Mouse (Mus musculus): Measurements from ENCODE around the gene Tcerg1l. TPM values are rescaled to one million over a fixed set of nuclear protein-coding genes. Genes with fewer than 3 reads are reported as not detected.

Gene Tcerg1l
- polyA plus RNA-seq, 1 experiment from 2014 or later: 1.5 TPM

DNA sequence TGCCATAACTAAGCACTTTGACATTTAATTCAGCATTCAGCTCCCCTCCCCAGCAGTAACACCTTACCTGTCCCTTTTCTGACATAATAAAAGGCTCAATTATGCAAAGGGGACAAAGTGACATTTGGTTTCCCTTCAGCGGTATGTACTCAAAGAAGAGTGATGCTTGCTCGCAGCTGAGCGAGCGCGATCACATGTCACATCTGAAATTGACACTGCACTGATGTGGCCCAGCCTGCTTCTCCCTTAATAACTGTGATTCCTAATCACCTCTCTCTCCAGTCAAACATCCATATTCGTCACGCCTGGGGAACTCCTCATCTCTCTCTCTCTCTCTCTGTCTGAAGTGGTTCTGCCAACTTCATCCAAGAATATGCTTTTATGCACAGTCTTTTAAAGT, 126.2 kb downstream of the Tcerg1l start:
- H3K4me1 ChIP-seq (ENCODE audit: control insufficient read depth, insufficient read depth, low read length): no peaks in the 10 kb centered on the region
- H3K27me3 ChIP-seq (ENCODE audit: control insufficient read depth, insufficient read depth, low read length): no peaks in the 10 kb centered on the region
- no peaks in the 10 kb centered on the region for H3K9me3 ChIP-seq (ENCODE audit: control insufficient read depth, low read length)
- H3K9ac ChIP-seq (ENCODE audit: low read depth, low read length): no peak overlapping the region
- ATAC-seq (ENCODE audit: low FRiP score, low TSS enrichment): no peak
- WGBS: 69% methylated on average over 7 of the region's 7 CpGs
- no peak overlapping the region for H3K4me3 ChIP-seq (ENCODE audit: low read length)
- H3K27ac ChIP-seq (ENCODE audit: low read depth, low read length): no peak overlapping the region
- H3K4me2 ChIP-seq (replicated peaks; ENCODE audit: low read depth, low read length): no peak overlapping the region
- H3K36me3 ChIP-seq (ENCODE audit: control insufficient read depth, insufficient read depth, low read length): no peaks in the 10 kb centered on the region

DNA sequence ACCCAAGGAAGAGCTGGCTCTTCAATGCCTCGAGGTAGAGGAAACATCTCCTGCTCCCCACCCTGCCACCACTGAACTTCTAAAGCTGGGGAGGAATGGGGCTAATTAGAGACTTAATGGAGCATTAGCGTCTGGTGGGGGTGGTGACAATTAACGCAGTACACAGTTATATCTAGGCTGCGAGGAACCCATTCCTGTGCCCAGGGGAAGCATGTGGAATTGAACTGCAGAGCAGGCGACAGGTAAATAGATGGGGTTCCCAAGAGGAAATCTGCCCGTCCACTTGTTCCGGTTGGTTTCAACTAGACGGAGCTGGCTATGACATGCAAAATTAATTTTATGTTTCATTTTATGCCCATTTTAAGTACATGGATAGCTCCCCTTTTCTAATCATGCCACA, 128.1 kb downstream of the Tcerg1l start:
- no peak for ATAC-seq (ENCODE audit: low FRiP score, low TSS enrichment)
- WGBS: 35% methylated on average over 8 of the region's 8 CpGs
- H3K9me3 ChIP-seq (ENCODE audit: control insufficient read depth, low read length): no peaks in the 10 kb centered on the region
- H3K27me3 ChIP-seq (ENCODE audit: control insufficient read depth, insufficient read depth, low read length): no peaks in the 10 kb centered on the region
- H3K4me2 ChIP-seq (replicated peaks; ENCODE audit: low read depth, low read length): no peak overlapping the region
- no peaks in the 10 kb centered on the region for H3K36me3 ChIP-seq (ENCODE audit: control insufficient read depth, insufficient read depth, low read length)
- H3K4me3 ChIP-seq (ENCODE audit: low read length): no peak overlapping the region
- H3K4me1 ChIP-seq (ENCODE audit: control insufficient read depth, insufficient read depth, low read length): no peaks in the 10 kb centered on the region
- no peak overlapping the region for H3K27ac ChIP-seq (ENCODE audit: low read depth, low read length)
- H3K9ac ChIP-seq (ENCODE audit: low read depth, low read length): no peak overlapping the region

- no peak for ATAC-seq (ENCODE audit: low FRiP score, low TSS enrichment)
- H3K9ac ChIP-seq (ENCODE audit: low read depth, low read length): no peak overlapping the region
- H3K4me1 ChIP-seq (ENCODE audit: control insufficient read depth, insufficient read depth, low read length): no peaks in the 10 kb centered on the region
- H3K36me3 ChIP-seq (ENCODE audit: control insufficient read depth, insufficient read depth, low read length): no peaks in the 10 kb centered on the region
- WGBS: 68% methylated on average over 5 of the region's 5 CpGs
- H3K9me3 ChIP-seq (ENCODE audit: control insufficient read depth, low read length): no peaks in the 10 kb centered on the region
- H3K27ac ChIP-seq (ENCODE audit: low read depth, low read length): no peak overlapping the region
- no peak overlapping the region for H3K4me3 ChIP-seq (ENCODE audit: low read length)
- no peaks in the 10 kb centered on the region for H3K27me3 ChIP-seq (ENCODE audit: control insufficient read depth, insufficient read depth, low read length)
- H3K4me2 ChIP-seq (replicated peaks; ENCODE audit: low read depth, low read length): no peak overlapping the region
These were observed 129.4 kb downstream of the Tcerg1l start for GRCm38 (mm10) chr7:138267976-138268646.

DNA sequence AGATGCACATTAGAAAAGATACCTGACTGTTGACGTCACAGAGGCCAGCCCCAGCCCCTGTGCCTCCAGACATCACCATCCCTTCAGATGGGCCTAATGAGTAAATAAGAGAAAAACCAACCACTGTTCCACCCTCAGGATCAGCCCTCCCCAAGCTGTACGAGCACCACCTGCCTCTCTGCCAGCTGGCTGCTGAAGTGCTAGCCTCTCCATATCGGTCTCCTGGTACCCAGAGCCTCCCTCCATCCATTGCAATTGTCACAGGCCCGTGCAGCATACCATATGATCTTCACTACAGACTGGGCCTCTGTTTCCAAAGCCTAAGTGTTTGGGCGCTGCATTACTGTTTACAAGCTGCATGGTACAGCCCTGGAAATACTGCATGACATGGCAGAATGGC, 148.9 kb downstream of the Tcerg1l start:
- Histone ChIP-seq H3K4me2 (replicated peaks; ENCODE audit: low read depth, low read length) (no peak overlapping the region), H3K9ac (ENCODE audit: low read depth, low read length) (no peak overlapping the region), H3K4me1 (ENCODE audit: control insufficient read depth, insufficient read depth, low read length) (no peaks in the 10 kb centered on the region), H3K27me3 (ENCODE audit: control insufficient read depth, insufficient read depth, low read length) (no peaks in the 10 kb centered on the region), H3K27ac (ENCODE audit: low read depth, low read length) (no peak overlapping the region), H3K9me3 (ENCODE audit: control insufficient read depth, low read length) (no peaks in the 10 kb centered on the region), H3K36me3 (ENCODE audit: control insufficient read depth, insufficient read depth, low read length) (no peaks in the 10 kb centered on the region), H3K4me3 (ENCODE audit: low read length) (no peak overlapping the region)
- WGBS: 87% methylated on average over 5 of the region's 5 CpGs
- no peak for ATAC-seq (ENCODE audit: low FRiP score, low TSS enrichment)

- Histone ChIP-seq H3K4me1 (ENCODE audit: control insufficient read depth, insufficient read depth, low read length) (no peaks in the 10 kb centered on the region), H3K27me3 (ENCODE audit: control insufficient read depth, insufficient read depth, low read length) (no peaks in the 10 kb centered on the region), H3K4me3 (ENCODE audit: low read length) (no peak overlapping the region), H3K9ac (ENCODE audit: low read depth, low read length) (no peak overlapping the region), H3K4me2 (replicated peaks; ENCODE audit: low read depth, low read length) (no peak overlapping the region), H3K9me3 (ENCODE audit: control insufficient read depth, low read length) (no peaks in the 10 kb centered on the region), H3K27ac (ENCODE audit: low read depth, low read length) (no peak overlapping the region), H3K36me3 (ENCODE audit: control insufficient read depth, insufficient read depth, low read length) (no peaks in the 10 kb centered on the region)
- no peak for ATAC-seq (ENCODE audit: low FRiP score, low TSS enrichment)
- 77% methylated on average over 3 of the region's 3 CpGs for WGBS
These were observed 149.4 kb downstream of the Tcerg1l start for GRCm38 (mm10) chr7:138248176-138248575.

DNA sequence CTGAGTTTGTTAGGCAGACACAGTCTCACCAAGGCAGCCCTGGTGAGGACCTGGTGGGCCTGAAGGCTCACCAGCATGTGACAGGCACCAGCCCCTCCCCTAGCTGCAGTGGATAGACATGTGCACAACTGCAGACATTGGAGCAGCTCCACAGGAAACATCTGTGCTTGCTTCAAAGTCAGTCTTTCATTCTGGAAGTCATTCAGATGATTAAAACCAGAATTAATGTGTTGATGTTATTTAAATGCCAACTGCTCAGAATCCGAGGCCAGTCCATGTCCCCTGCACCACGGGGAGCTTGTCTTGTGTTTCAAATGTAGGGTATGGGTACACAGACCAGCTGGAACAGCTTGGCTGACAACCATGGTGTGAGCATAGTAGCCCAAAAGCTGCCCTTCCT, 150.8 kb downstream of the Tcerg1l start:
- Histone ChIP-seq H3K4me2 (replicated peaks; ENCODE audit: low read depth, low read length) (no peak overlapping the region), H3K27ac (ENCODE audit: low read depth, low read length) (no peak overlapping the region), H3K4me1 (ENCODE audit: control insufficient read depth, insufficient read depth, low read length) (no peaks in the 10 kb centered on the region), H3K9ac (ENCODE audit: low read depth, low read length) (no peak overlapping the region), H3K9me3 (ENCODE audit: control insufficient read depth, low read length) (no peaks in the 10 kb centered on the region), H3K27me3 (ENCODE audit: control insufficient read depth, insufficient read depth, low read length) (no peaks in the 10 kb centered on the region), H3K36me3 (ENCODE audit: control insufficient read depth, insufficient read depth, low read length) (no peaks in the 10 kb centered on the region), H3K4me3 (ENCODE audit: low read length) (no peak overlapping the region)
- 36% methylated on average over 2 of the region's 2 CpGs for WGBS
- ATAC-seq (ENCODE audit: low FRiP score, low TSS enrichment): no peak

DNA sequence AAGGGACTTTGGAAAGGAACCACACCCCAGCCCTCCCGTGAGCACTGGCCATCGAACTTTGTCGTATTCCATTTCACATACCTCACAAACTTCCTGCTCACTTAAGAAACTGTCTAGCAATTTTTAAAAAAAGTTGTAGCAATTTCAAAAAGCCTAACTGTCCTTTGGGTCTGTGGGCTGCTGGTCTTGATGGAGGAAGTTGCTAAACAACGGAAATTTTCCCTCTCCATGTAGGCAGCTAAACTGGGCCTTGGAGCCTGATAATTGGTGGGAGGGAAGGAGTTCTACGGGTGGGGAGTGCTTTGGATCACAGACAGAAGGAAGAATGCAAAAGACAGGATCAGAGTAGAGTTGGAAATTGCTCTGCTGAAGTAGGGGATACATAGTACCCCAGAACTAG, 155.3 kb downstream of the Tcerg1l start:
- no peak for ATAC-seq (ENCODE audit: low FRiP score, low TSS enrichment)
- Histone ChIP-seq H3K27ac (ENCODE audit: low read depth, low read length) (no peak overlapping the region), H3K4me3 (ENCODE audit: low read length) (no peak overlapping the region), H3K36me3 (ENCODE audit: control insufficient read depth, insufficient read depth, low read length) (no peaks in the 10 kb centered on the region), H3K4me1 (ENCODE audit: control insufficient read depth, insufficient read depth, low read length) (no peaks in the 10 kb centered on the region), H3K9ac (ENCODE audit: low read depth, low read length) (no peak overlapping the region), H3K9me3 (ENCODE audit: control insufficient read depth, low read length) (no peaks in the 10 kb centered on the region), H3K27me3 (ENCODE audit: control insufficient read depth, insufficient read depth, low read length) (no peaks in the 10 kb centered on the region), H3K4me2 (replicated peaks; ENCODE audit: low read depth, low read length) (no peak overlapping the region)
- 89% methylated on average over 5 of the region's 5 CpGs for WGBS

DNA sequence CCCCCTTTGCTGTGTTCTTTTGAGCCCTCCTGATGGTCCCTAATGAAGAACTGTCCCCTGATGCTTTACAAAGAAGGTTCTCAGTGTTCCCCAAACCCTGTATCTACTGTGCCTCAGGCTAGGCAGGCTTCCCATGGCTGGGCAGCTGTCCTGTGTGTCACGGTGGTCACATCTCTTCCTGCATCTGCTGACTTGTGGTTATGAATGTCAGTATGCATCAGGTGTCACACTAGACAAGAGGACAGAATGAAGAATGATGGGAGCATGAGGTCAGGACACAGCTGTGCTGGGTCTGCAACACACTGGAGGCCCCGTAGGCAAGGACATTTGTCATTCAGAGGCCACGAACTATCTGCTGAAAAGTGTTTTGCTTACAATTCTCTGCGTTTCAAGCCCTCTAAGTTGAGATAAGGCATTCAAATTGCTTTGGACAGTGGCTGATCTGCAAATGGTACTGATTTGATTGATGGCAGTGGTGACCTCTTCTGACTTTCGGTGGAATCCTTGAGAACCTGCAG, 159.8 kb downstream of the Tcerg1l start:
- 48% methylated on average over 5 of the region's 5 CpGs for WGBS
- Histone ChIP-seq H3K36me3 (ENCODE audit: control insufficient read depth, insufficient read depth, low read length) (no peaks in the 10 kb centered on the region), H3K9ac (ENCODE audit: low read depth, low read length) (no peak overlapping the region), H3K4me3 (ENCODE audit: low read length) (no peak overlapping the region), H3K9me3 (ENCODE audit: control insufficient read depth, low read length) (no peaks in the 10 kb centered on the region), H3K4me1 (ENCODE audit: control insufficient read depth, insufficient read depth, low read length) (no peaks in the 10 kb centered on the region), H3K4me2 (replicated peaks; ENCODE audit: low read depth, low read length) (no peak overlapping the region), H3K27me3 (ENCODE audit: control insufficient read depth, insufficient read depth, low read length) (no peaks in the 10 kb centered on the region), H3K27ac (ENCODE audit: low read depth, low read length) (no peak overlapping the region)
- ATAC-seq (ENCODE audit: low FRiP score, low TSS enrichment): no peak

DNA sequence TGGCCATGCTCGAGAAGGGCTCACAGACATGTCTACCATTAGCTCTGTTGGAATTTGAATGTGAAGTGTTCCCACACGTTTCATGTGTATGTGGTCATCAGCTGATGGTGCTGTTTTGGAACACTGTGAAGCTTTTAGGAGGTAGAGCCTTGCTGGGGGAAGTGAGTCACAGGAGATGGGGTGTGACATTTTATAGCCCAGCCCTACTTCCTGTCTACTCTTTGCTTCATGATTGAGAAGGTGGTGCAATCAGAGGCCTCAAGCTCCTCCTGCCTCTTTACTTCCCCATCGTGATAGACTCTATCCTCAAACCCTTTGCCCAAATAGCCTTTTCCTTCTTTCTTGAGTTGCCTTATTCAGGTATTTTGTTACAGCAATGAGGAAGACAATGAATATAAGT, 173.3 kb downstream of the Tcerg1l start:
- H3K27ac ChIP-seq (ENCODE audit: low read depth, low read length): no peak overlapping the region
- H3K4me3 ChIP-seq (ENCODE audit: low read length): no peak overlapping the region
- H3K4me2 ChIP-seq (replicated peaks; ENCODE audit: low read depth, low read length): no peak overlapping the region
- no peaks in the 10 kb centered on the region for H3K27me3 ChIP-seq (ENCODE audit: control insufficient read depth, insufficient read depth, low read length)
- H3K9me3 ChIP-seq (ENCODE audit: control insufficient read depth, low read length): no peaks in the 10 kb centered on the region
- no peak overlapping the region for H3K9ac ChIP-seq (ENCODE audit: low read depth, low read length)
- H3K36me3 ChIP-seq (ENCODE audit: control insufficient read depth, insufficient read depth, low read length): no peaks in the 10 kb centered on the region
- 85% methylated on average over 3 of the region's 3 CpGs for WGBS
- no peak for ATAC-seq (ENCODE audit: low FRiP score, low TSS enrichment)
- no peaks in the 10 kb centered on the region for H3K4me1 ChIP-seq (ENCODE audit: control insufficient read depth, insufficient read depth, low read length)

Measured in kidney, embryonic 14.5 days (tissue).